Mouse (Mus musculus): ENCODE data around the gene Crtc3. TPM values are rescaled to one million over a fixed set of nuclear protein-coding genes. Genes with fewer than 3 reads are reported as not detected.

Crtc3 gene
- polyA plus RNA-seq, 1 experiment = 16.8 TPM

DNA sequence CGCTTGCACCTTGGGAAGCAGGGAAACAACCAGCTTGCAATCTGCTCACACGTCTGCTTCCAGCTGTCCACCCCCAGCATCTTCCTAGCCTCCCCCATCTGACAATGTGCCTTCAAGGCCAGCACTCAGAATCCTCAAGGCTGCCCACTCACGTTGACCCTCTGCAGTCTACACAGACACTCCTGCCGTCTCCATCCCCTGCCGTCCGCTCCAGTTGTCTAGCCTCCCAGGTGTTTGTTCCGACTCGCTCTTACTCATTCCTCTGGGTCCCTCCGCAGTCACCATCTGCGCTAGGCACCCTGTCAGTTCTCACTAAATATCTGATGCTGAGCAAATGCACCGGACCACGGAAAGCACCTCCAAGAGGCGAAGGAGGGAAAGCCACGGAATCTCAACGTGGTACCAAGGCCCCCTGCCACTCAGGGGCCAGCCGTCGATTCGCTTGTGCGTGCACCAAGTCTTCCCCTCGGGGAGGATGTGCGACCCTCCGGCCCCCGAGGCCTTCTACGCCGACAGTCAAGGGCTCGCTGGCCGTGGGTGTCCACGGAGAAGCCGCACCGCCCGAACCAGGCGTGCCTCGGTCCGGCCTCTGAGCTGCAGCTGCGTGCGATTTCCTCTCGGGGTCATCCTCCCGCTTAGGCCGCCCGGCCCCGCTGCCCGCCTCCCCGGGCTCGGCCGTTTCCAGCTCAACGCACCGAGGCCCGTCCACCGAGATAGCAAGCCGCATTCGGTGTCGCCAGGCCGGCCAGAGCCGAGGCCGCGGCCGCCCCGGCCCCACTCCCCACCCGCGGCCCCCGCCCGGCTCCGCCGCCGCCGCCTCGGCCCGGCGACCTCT is 739 bp downstream of the Crtc3 start:
- DNase-seq (ENCODE audit: extremely low spot score in 1 of 2, low spot score in 1 of 2) = peak; percentile 35 to 64

DNA sequence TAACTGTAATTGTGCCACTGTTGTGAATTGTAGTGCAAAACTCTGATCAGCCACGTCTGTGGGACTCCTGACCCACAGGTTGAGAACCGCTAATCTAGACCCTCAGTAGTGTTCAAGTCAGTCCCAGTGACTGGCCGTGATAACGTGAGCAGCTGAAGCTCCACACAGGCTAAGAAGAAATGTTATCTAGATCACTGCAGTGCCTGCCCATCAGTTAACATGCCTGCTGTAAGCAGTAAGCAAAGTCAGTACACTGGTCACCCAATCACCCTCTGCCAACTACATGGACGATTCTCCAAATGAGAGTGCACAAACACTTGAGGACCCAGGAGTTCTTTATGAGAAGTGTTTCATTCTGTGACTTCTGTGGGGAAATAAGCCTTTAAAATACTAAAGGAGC is 3.0 kb downstream of the Crtc3 start:
- DNase-seq (ENCODE audit: extremely low spot score in 1 of 2, low spot score in 1 of 2) = no peak

DNA sequence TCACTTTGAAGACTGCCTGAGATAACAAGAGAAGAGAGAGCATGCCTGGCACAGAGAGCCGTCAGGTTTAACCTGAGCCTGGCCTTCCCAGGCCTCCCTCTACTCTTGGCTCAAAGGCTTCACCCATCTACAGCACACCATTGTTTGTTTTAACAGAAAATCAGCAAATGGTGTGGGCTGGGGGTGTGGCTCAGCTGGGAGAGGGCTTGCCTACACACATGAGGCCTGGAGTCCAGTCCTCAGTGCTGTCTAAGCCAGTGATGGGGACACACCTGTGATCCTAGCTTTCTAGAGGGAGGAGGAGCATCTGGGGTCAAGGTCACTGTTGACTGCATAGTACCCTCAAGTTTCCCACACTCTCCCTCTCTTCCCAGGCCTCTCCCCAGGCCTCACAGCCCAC is 6.0 kb downstream of the Crtc3 start:
- no peak for DNase-seq (ENCODE audit: extremely low spot score in 1 of 2, low spot score in 1 of 2)

- DNase-seq (ENCODE audit: extremely low spot score in 1 of 2, low spot score in 1 of 2) = no peak
Measured at GRCm38 (mm10) chr7:80680218-80680847, 8.3 kb downstream of the Crtc3 start.

DNA sequence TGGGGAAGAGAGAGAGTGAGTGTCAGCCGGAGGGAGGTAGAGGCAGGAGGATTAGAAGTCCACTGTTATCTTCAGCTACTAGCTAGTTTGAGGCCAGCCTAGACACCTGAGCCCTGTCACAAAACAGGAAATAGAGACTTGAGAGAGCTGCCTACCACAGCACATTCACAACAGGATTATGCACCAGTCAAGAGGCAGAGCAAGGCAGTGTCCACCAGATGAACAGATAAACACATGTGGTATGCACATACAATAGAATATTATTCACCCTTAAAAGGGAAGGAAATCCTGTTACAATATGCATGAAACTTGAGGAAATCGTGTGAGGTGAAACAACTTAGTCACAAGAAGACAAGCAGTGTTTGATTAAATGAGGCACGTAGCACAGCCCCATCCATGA is 16.4 kb downstream of the Crtc3 start:
- no peak for DNase-seq (ENCODE audit: extremely low spot score in 1 of 2, low spot score in 1 of 2)

GRCm38 (mm10) chr7:80670889-80671288 is 17.8 kb downstream of the Crtc3 start:
- DNase-seq (ENCODE audit: extremely low spot score in 1 of 2, low spot score in 1 of 2) = no peak

- no peak for DNase-seq (ENCODE audit: extremely low spot score in 1 of 2, low spot score in 1 of 2)
Measured at GRCm38 (mm10) chr7:80667190-80667589, 21.5 kb downstream of the Crtc3 start.

- no peak for DNase-seq (ENCODE audit: extremely low spot score in 1 of 2, low spot score in 1 of 2)
Measured at GRCm38 (mm10) chr7:80666198-80666915, 22.3 kb downstream of the Crtc3 start.

DNA sequence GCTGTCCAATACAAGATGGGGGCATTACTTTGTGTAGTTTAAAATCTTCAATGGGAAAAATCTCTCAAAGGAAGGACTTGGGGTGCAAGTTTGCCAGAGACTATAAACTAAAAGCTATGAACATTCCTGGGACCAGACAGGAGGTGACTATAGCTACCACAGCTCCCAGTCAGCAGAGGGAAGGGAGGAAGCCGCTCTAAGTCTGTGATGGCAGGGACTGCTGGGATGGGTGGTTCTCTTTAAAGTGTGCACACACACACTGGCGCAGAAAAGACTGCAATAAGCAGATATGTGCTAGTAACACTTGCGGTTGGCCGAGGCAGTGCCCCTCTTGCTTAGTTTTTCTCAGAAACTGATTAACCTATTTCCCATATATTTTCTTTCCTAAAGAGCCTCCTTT is 27.6 kb downstream of the Crtc3 start:
- no peak for DNase-seq (ENCODE audit: extremely low spot score in 1 of 2, low spot score in 1 of 2)

GRCm38 (mm10) chr7:80660619-80661018 is 28.1 kb downstream of the Crtc3 start:
- DNase-seq (ENCODE audit: extremely low spot score in 1 of 2, low spot score in 1 of 2) = peak; percentile 57 to 76

- no peak for DNase-seq (ENCODE audit: extremely low spot score in 1 of 2, low spot score in 1 of 2)
Measured at GRCm38 (mm10) chr7:80657896-80658295, 30.8 kb downstream of the Crtc3 start.

GRCm38 (mm10) chr7:80655350-80656013 is 33.2 kb downstream of the Crtc3 start:
- peak in 1 of 2 experiments; percentile 48 for DNase-seq (ENCODE audit: extremely low spot score in 1 of 2, low spot score in 1 of 2)

- no peak for DNase-seq (ENCODE audit: extremely low spot score in 1 of 2, low spot score in 1 of 2)
Measured at GRCm38 (mm10) chr7:80654926-80655325, 33.8 kb downstream of the Crtc3 start.

GRCm38 (mm10) chr7:80654393-80654792 is 34.3 kb downstream of the Crtc3 start:
- no peak for DNase-seq (ENCODE audit: extremely low spot score in 1 of 2, low spot score in 1 of 2)

DNA sequence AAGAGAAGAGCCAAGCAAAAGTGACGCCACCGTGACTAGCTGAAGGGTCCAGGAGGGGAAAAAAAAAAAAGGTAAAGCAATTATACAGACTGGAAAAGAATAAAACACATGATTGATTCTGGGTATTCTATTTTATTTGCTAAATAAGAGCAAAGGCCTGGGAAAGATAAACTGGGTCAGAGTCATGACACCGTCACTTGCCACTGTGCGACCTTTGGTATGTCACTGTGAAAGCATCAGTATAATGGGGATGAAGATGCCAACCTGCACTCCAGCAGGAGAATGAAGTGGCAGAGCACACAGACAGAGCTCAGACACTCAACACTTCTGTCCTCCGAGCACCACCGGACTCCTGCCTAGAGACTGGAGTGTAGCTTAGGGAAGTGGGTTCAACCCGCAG is 34.7 kb downstream of the Crtc3 start:
- DNase-seq (ENCODE audit: extremely low spot score in 1 of 2, low spot score in 1 of 2) = no peak

GRCm38 (mm10) chr7:80653077-80653476 is 35.6 kb downstream of the Crtc3 start:
- no peak for DNase-seq (ENCODE audit: extremely low spot score in 1 of 2, low spot score in 1 of 2)

DNA sequence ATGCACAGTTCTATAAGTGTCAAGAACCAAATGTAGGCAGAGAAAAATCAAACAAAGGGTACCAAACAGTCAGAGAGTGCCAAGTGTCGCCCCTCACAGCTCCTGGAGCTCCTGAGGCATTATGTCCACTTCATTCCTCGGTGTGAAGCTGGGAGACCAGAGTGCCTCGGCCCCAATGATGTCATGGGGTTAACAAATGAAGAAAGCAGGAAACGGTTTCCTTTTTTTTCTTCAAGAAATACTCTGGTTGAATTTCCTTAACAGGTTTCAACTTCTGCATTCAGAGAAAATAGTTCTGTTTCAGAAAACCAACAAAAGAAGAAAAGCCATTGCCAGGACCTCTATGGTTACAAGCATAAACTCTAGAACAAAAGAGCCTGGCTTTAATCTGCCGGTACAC is 36.4 kb downstream of the Crtc3 start:
- DNase-seq (ENCODE audit: extremely low spot score in 1 of 2, low spot score in 1 of 2) = no peak

- peak in 1 of 2 experiments; percentile 57 for DNase-seq (ENCODE audit: extremely low spot score in 1 of 2, low spot score in 1 of 2)
Measured at GRCm38 (mm10) chr7:80647437-80647871, 41.2 kb downstream of the Crtc3 start.

- no peak for DNase-seq (ENCODE audit: extremely low spot score in 1 of 2, low spot score in 1 of 2)
Measured at GRCm38 (mm10) chr7:80646093-80647025, 42.3 kb downstream of the Crtc3 start.
